Mouse (Mus musculus) brain, embryonic 14.5 days (tissue): Measurements from ENCODE around the gene Glis3.

Experiments used
- CTCF ChIP-seq: fragments of 200-500 bp; IDR thresholded peaks from 2 replicates; pipeline ENCODE4 v1.5.1; 2012; ENCODE audit warnings: inconsistent platforms, mild to moderate bottlenecking, moderate library complexity, borderline replicate concordance; ENCODE audit not compliant: insufficient read depth, insufficient read length; ENCODE audit errors: extremely low read depth
- POLR2A ChIP-seq: fragments of 200-500 bp; IDR thresholded peaks from 2 replicates; pipeline ENCODE4 v1.6.1; 2012; ENCODE audit warnings: mild to moderate bottlenecking, inconsistent platforms, borderline replicate concordance; ENCODE audit not compliant: poor library complexity, insufficient read depth, insufficient read length, severe bottlenecking; ENCODE audit errors: extremely low read depth

DNA sequence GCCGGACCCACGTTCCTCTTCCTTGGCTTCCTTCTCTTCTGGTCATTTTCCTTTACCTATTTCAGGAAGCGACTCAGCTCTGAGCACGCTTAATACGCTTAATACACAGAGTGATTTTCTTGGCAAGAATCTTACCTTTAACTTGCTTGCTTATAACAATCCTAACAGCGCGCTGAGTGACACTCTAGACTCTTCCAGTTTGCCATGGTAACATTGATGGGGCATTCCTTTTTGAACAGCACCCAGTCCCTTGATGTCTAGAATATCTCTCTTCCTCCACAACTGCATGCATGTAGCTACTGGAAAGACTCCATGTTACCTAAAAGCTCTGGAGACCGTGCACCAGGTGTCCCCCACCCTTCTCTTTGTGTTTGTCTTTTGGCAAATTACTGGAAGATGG is 225.5 kb downstream of the Glis3 start:
- TF ChIP-seq CTCF (no peak), POLR2A (no peak)
